Mouse (Mus musculus): ENCODE data around the gene Rtn4r.

Rtn4r gene

GRCm38 (mm10) chr16:18127241-18127861 is at the start of gene Rtn4r:
TSS of gene Rtn4r (plus strand) at chr16:18127642.
- DNase-seq = peak; percentile 72

DNA sequence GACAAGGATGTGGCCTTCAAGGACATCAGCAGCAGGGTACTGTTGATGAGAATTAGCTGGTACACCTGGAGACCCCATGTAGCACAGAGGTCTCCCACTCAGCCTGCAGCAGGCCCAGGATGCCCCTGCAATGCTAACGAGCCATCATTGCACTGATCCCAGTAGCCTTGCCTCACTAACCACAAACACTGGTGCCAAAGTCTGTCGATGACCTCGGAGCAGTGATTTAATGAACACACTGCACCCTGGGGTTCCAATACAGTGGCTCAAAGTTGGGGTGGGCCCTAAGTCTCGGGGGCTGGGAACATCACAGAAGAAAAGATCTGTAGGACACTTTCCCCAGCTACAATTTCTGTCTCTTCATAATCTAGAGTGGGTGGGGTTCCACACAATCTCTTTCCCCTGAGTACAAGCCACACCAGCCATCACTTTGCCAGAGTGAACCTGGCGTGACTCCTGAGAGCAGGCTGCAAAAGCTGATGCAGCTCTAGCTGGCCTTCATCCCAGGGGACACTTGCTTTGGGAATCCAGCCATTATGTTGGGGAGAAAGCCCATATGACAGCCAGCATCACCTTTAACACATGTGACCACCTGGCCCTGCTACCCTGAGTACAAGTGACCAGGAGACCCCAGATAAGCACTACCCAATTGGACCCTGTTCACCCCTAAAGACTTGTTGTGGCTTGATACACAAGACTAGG is 49.0 kb upstream of the Rtn4r start:
- DNase-seq = no peak

GRCm38 (mm10) chr16:18079300-18079699 is 48.1 kb upstream of the Rtn4r start:
- no peak for DNase-seq

DNA sequence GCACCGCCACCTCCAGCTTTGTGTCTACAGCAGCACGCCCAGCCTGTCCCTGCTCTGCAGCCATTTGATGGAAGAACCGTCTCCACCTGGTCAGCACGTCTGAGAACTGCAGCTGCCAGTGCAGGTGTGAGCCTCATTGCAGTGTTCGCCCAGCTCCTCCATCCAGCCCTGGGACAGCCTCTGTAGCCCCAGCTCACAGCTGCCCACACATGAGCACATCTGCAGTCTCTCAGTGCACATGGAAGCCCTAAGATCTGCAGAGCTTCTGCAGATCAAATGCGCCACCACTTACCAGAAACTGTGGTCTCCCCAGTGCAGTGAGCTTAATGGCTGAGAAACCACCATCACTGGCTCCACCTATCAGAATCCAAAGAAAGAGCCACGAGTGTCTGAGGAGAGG is 47.3 kb upstream of the Rtn4r start:
- DNase-seq = no peak

DNA sequence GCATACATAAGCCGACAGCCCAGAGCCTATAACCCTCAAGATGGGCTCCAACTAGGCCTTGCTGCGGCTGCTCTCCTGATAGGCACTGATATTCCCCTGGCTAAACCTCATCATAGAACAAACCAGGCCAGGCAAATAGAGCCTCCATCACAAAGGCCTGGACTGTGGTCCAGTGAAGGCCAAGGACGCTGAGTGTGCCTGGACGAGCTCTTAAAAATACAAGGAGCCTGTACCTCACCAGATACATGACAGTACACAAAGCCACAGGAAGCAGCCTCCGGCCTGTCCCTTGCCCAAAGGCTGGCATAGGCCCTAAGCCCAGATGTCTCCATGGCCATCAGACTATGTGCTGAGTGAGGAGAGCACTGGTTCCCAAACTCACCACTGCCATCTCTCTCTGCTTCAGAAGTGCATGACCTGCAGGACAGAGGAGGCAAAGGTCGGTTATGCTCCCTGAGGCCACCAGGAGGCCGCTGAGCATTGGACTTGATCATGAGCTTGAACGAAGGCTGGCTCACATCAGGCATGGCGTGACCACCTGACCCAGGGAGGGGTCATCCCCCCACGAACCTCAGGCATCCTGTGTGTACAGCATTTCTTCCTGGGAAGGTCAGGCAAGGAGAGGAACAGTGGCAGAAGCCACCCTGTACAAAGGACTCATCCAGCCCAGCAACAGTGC is 46.2 kb upstream of the Rtn4r start:
- DNase-seq = no peak

- DNase-seq = no peak
Measured at GRCm38 (mm10) chr16:18082291-18082690, 45.2 kb upstream of the Rtn4r start.

- peak; percentile 38 for DNase-seq
Measured at GRCm38 (mm10) chr16:18083231-18083951, 44.1 kb upstream of the Rtn4r start.

- no peak for DNase-seq
Measured at GRCm38 (mm10) chr16:18084262-18084661, 43.2 kb upstream of the Rtn4r start.

DNA sequence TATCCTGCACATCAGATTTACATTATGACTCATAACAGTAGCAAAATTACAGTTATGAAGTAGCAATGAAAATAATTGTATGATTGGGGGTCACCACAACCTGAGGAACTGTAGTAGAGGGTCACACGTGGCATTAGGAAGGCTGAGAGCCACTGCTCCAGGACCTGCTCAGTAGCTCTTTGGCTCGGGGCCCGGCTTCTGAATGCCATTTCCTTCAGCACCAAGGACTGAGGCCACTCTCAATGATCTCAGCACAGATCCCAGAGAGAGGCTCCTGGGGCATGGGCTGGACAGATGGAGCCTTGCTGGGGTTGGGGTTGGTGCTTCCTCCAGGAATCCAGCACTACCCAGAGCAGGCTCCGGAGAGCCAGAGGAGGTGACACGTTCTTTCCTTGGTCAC is 40.3 kb upstream of the Rtn4r start:
- no peak for DNase-seq

GRCm38 (mm10) chr16:18096348-18096747 is 31.1 kb upstream of the Rtn4r start:
- no peak for DNase-seq

DNA sequence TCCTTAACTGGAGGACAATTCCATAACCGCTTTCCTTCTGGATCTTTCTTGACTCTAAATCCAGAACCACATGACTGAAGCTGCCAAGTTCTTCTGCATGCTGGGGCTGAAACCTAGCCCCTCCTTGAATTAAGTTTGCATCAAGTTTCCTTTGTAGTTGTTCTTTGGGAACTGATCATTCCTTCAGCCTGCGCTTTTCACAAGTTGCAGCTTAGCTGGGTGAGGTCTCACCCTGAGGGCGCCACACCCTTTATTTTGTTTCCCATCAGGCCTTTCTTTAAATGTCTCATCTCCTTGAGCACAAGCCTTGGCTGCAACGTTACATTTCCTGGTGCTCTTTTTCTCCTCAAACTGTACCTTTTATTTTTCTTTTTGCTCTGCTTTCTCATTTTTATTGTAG is 24.6 kb upstream of the Rtn4r start:
- no peak for DNase-seq

DNA sequence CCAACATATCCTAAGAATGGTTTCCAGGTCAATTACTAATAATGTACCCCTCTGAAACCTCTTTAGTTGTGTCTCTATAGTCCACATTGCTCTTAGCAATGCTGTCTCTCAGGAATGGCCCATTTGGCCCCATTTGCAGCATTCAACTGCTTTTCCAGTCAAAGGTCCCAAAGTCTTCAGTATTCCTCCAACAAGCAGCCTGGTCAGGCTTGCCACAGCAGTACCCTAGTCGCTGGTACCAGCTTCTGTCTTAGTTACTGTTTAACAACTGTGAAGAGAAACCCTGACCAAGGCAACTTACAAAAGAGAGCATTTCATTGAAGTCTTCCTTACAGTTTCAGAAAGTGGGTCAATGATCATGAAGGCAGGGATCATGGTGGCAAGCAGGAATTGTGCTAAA is 24.1 kb upstream of the Rtn4r start:
- no peak for DNase-seq

- no peak for DNase-seq
Measured at GRCm38 (mm10) chr16:18103808-18104207, 23.6 kb upstream of the Rtn4r start.

DNA sequence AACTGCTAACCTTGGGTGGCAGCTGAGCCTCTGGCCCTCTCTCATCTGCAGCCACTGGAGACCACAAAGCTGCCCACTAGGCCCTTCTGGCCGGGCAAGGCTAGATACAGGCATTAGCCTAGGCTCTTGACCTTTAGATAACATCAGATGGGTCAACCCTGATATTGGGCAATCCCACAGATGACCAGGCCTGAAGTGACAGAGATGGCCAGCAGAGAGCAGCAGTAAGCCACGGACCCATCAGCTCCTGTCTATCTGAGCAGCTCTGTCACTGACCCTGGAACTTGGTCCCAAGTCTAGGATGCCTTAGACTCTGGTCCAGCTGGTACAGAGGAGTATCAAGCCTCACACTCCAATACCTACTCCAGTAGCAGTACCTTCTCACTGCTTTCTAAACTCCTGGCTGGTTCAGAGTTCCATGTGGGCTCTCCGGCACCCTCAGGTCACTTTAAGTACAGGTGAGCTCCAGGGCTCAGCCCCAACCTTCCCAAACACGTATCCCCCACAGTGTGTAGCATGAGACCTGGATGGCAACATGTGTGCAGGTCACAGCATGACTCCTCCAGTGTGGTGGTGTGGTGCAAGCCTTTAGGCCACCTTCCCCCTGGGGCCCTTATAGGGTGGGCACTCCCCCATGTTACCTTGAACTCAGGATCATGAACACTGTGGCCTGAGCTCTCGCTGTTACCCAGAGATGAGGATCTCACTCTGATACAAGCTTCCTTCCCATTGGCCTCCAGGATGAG is 19.0 kb upstream of the Rtn4r start:
- peak; percentile 81 for DNase-seq

DNA sequence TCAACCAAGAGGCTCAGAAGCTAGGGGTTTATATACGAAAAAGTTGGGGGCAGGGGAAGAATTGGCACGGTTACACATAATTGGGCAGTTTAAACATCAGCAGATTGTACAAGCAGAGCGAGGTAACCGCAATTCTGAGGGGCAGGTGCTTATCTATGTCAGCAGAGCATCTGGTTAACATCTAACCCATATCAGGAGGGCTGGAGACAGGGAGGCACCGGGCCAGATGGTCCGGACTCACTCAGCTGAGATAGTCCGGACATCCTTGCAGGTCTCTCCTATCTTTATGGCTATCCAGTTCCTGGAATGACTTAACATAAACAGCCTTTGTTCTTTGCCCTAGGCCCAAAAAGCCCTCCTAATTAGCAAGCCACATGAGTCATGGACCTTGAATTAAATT is 16.4 kb upstream of the Rtn4r start:
- no peak for DNase-seq

DNA sequence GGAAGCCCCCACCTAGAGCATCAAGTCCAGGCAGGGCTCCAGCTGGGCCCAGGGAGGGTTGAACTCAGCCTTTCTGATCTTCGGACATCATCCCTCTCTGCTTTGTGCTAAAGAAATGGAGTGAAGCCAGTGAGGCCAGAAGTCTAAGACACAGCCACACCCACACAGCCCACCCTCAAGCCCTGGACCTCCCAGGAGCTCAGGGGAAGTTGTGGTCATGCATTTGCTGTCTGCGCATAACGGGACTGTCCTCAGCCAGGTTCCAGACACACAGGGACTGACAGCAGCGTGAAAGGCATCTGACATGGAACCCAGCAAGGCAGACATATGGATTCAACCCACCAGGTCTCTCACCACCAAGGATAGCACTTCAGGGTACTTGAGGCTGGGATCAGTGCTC is 11.0 kb upstream of the Rtn4r start:
- DNase-seq = no peak

DNA sequence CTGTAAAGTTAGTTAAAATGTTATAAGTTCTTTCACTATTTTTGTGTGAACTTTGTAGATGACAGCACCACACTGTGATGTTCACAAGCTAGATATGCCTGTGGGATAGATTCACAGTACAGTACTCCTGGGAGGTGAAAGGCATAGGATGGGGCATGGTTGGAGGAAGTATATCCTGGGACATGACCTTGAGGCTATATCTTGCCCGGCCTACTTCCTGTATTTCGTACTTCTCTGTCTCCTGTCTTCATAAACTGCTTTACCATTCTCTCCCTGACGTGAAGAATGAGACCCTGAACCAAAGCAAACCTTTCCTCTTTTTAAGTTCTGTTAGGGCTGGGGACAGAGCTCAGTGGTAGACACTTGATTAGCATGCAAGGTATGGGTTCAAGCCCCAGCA is 9.2 kb upstream of the Rtn4r start:
- DNase-seq = no peak

DNA sequence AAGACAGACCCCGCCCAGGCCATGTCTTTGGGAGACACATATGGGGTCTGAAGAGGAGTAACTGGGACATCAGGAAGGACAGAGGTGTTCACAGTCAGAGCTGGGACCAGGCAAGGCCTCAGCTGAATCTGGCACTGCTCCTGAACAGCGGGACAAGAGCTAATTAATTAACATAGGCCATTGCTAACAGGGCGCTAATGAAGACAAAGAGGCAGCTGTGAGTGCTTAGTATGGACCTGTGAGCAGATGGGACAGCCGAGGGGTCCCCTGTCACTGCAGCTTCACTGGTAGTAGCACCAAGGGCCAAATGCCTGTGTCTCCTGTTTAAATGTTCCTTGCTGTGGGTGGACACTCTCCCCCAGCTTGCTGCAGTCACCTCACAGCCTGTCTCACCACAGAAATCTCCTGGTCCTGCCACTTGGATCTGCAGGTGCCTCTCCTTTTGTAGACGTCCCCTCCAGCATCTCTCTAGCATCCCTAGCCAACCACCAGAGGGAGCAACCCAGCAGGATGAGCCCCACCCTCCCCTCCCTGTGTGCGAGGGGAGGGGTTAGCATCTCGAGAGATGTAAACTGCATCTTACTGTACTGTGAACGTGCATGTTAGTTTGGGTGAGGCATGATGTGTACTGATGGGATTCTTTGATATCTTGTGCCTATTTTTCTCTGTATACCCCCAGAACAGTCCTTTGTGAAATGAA is 8.3 kb upstream of the Rtn4r start:
- DNase-seq = peak; percentile 71

GRCm38 (mm10) chr16:18122740-18123139 is 4.7 kb upstream of the Rtn4r start:
- no peak for DNase-seq

DNA sequence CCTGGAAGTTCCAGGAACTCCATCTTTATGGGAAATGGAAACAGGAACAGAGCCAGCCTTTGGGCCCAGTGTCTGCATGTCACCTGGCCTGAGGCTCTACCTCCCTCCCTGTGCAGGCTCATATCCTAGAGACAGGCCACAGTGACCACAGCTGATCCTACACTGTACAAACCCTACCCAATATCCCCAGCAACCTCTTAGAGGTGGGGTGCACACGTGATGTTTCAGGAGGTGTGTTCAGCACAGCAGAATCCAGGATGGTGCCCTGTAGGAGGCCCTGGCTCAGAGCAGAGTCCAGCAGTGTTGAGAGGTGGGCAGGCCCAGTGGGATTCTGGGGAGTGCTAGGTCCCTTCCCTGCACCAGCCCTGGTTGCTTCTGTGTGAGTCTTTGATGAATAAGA is 4.0 kb upstream of the Rtn4r start:
- DNase-seq = no peak

- no peak for DNase-seq
Measured at GRCm38 (mm10) chr16:18124040-18124439, 3.4 kb upstream of the Rtn4r start.

- DNase-seq = no peak
Measured at GRCm38 (mm10) chr16:18124626-18125025, 2.8 kb upstream of the Rtn4r start.
